Mouse (Mus musculus): ENCODE data around the gene Sbf1. TPM values are rescaled to one million over a fixed set of nuclear protein-coding genes. Genes with fewer than 3 reads are reported as not detected.

Sbf1 gene
- polyA plus RNA-seq, 1 experiment from 2014 or later, result 80.6 TPM

- H3K9me3 ChIP-seq, result no peaks in the 10 kb centered on the region
- peaks cover 32% of the 10 kb centered on the region for H3K4me1 ChIP-seq
- no peak overlapping the region for H3K27ac ChIP-seq (replicated peaks)
- no peaks in the 10 kb centered on the region for H3K27me3 ChIP-seq (replicated peaks; ENCODE audit: low read depth, poor library complexity, severe bottlenecking)
- peak overlapping the region; percentile 98 for H3K4me3 ChIP-seq
- no peak for DNase-seq (ENCODE audit: low spot score)
- WGBS, result 77% methylated on average over 4 of the region's 4 CpGs
- H3K36me3 ChIP-seq (replicated peaks), result no peaks in the 10 kb centered on the region
Observed at GRCm38 (mm10) chr15:89313359-89313758, 1.8 kb downstream of the Sbf1 start.

- WGBS, result 78% methylated on average over 6 of the region's 6 CpGs
- no peak for DNase-seq (ENCODE audit: low spot score)
- H3K36me3 ChIP-seq (replicated peaks), result peaks cover 30% of the 10 kb centered on the region
- H3K9me3 ChIP-seq, result no peaks in the 10 kb centered on the region
- H3K4me1 ChIP-seq, result peaks cover 32% of the 10 kb centered on the region
- no peak overlapping the region for H3K27ac ChIP-seq (replicated peaks)
- H3K27me3 ChIP-seq (replicated peaks; ENCODE audit: low read depth, poor library complexity, severe bottlenecking), result no peaks in the 10 kb centered on the region
- H3K4me3 ChIP-seq, result no peak overlapping the region
Observed at GRCm38 (mm10) chr15:89309962-89310498, 5.1 kb downstream of the Sbf1 start.

GRCm38 (mm10) chr15:89308406-89309139, 6.5 kb downstream of the Sbf1 start:
- 85% methylated on average over 7 of the region's 7 CpGs for WGBS

GRCm38 (mm10) chr15:89307461-89307860, 7.7 kb downstream of the Sbf1 start:
- H3K4me1 ChIP-seq, result peaks cover 11% of the 10 kb centered on the region
- no peak overlapping the region for H3K4me3 ChIP-seq
- H3K9me3 ChIP-seq, result no peaks in the 10 kb centered on the region
- no peak overlapping the region for H3K27ac ChIP-seq (replicated peaks)
- peaks cover 55% of the 10 kb centered on the region for H3K36me3 ChIP-seq (replicated peaks)
- DNase-seq (ENCODE audit: low spot score), result no peak
- H3K27me3 ChIP-seq (replicated peaks; ENCODE audit: low read depth, poor library complexity, severe bottlenecking), result no peaks in the 10 kb centered on the region
- WGBS, result 89% methylated on average over 13 of the region's 13 CpGs

More at GRCm38 (mm10) chr15:89308406-89309139, 6.5 kb downstream of the Sbf1 start:
- DNase-seq (ENCODE audit: low spot score), result no peak
- Histone ChIP-seq H3K27ac (replicated peaks) (no peak overlapping the region), H3K4me3 (no peak overlapping the region), H3K9me3 (no peaks in the 10 kb centered on the region), H3K4me1 (peaks cover 22% of the 10 kb centered on the region), H3K27me3 (replicated peaks; ENCODE audit: low read depth, poor library complexity, severe bottlenecking) (no peaks in the 10 kb centered on the region), H3K36me3 (replicated peaks) (peaks cover 44% of the 10 kb centered on the region)

GRCm38 (mm10) chr15:89305966-89306365, 9.1 kb downstream of the Sbf1 start:
- Histone ChIP-seq H3K9me3 (no peaks in the 10 kb centered on the region), H3K36me3 (replicated peaks) (peaks cover 70% of the 10 kb centered on the region), H3K27me3 (replicated peaks; ENCODE audit: low read depth, poor library complexity, severe bottlenecking) (no peaks in the 10 kb centered on the region), H3K27ac (replicated peaks) (no peak overlapping the region), H3K4me3 (no peak overlapping the region), H3K4me1 (peaks cover 8% of the 10 kb centered on the region; the same call in 1 of the 2 replicates)
- DNase-seq (ENCODE audit: low spot score), result no peak
- 90% methylated on average over 1 of the region's 1 CpGs for WGBS

GRCm38 (mm10) chr15:89300600-89300999, 14.5 kb downstream of the Sbf1 start:
- Histone ChIP-seq H3K27ac (replicated peaks) (no peak overlapping the region), H3K4me3 (no peak overlapping the region), H3K9me3 (no peaks in the 10 kb centered on the region), H3K4me1 (no peaks in the 10 kb centered on the region), H3K27me3 (replicated peaks; ENCODE audit: low read depth, poor library complexity, severe bottlenecking) (no peaks in the 10 kb centered on the region), H3K36me3 (replicated peaks) (peaks cover 96% of the 10 kb centered on the region)
- DNase-seq (ENCODE audit: low spot score), result no peak
- 96% methylated on average over 8 of the region's 8 CpGs for WGBS

- Histone ChIP-seq H3K27me3 (replicated peaks; ENCODE audit: low read depth, poor library complexity, severe bottlenecking) (no peaks in the 10 kb centered on the region), H3K36me3 (replicated peaks) (peaks cover 96% of the 10 kb centered on the region), H3K27ac (replicated peaks) (no peak overlapping the region), H3K4me3 (no peak overlapping the region), H3K4me1 (no peaks in the 10 kb centered on the region), H3K9me3 (no peaks in the 10 kb centered on the region)
- no peak for DNase-seq (ENCODE audit: low spot score)
- WGBS, result 91% methylated on average over 13 of the region's 13 CpGs
Observed at GRCm38 (mm10) chr15:89300180-89300579, 14.9 kb downstream of the Sbf1 start.

GRCm38 (mm10) chr15:89297695-89298094, 17.4 kb downstream of the Sbf1 start:
- Histone ChIP-seq H3K36me3 (replicated peaks) (peaks cover 96% of the 10 kb centered on the region), H3K4me1 (no peaks in the 10 kb centered on the region), H3K27ac (replicated peaks) (no peak overlapping the region), H3K9me3 (no peaks in the 10 kb centered on the region), H3K4me3 (no peak overlapping the region), H3K27me3 (replicated peaks; ENCODE audit: low read depth, poor library complexity, severe bottlenecking) (no peaks in the 10 kb centered on the region)
- no peak for DNase-seq (ENCODE audit: low spot score)
- 93% methylated on average over 2 of the region's 2 CpGs for WGBS

- Histone ChIP-seq H3K36me3 (replicated peaks) (peaks cover 96% of the 10 kb centered on the region), H3K9me3 (no peaks in the 10 kb centered on the region), H3K27ac (replicated peaks) (no peak overlapping the region), H3K4me3 (no peak overlapping the region), H3K27me3 (replicated peaks; ENCODE audit: low read depth, poor library complexity, severe bottlenecking) (no peaks in the 10 kb centered on the region), H3K4me1 (no peaks in the 10 kb centered on the region)
- WGBS, result 82% methylated on average over 1 of the region's 1 CpGs
- DNase-seq (ENCODE audit: low spot score), result no peak
Observed at GRCm38 (mm10) chr15:89296465-89296864, 18.6 kb downstream of the Sbf1 start.

- 85% methylated on average over 8 of the region's 8 CpGs for WGBS
- Histone ChIP-seq H3K27me3 (replicated peaks; ENCODE audit: low read depth, poor library complexity, severe bottlenecking) (no peaks in the 10 kb centered on the region), H3K36me3 (replicated peaks) (peaks cover 96% of the 10 kb centered on the region)
Observed at GRCm38 (mm10) chr15:89295580-89296165, 19.4 kb downstream of the Sbf1 start.

GRCm38 (mm10) chr15:89293778-89294177, 21.3 kb downstream of the Sbf1 start:
- Histone ChIP-seq H3K27ac (replicated peaks) (no peak overlapping the region), H3K4me1 (no peaks in the 10 kb centered on the region), H3K9me3 (no peaks in the 10 kb centered on the region), H3K27me3 (replicated peaks; ENCODE audit: low read depth, poor library complexity, severe bottlenecking) (no peaks in the 10 kb centered on the region), H3K36me3 (replicated peaks) (peaks cover 97% of the 10 kb centered on the region), H3K4me3 (no peak overlapping the region)
- WGBS, result 92% methylated on average over 10 of the region's 10 CpGs
- DNase-seq (ENCODE audit: low spot score), result no peak

More at GRCm38 (mm10) chr15:89295580-89296165, 19.4 kb downstream of the Sbf1 start:
- DNase-seq (ENCODE audit: low spot score), result no peak
- Histone ChIP-seq H3K4me1 (no peaks in the 10 kb centered on the region), H3K9me3 (no peaks in the 10 kb centered on the region), H3K27ac (replicated peaks) (no peak overlapping the region), H3K4me3 (no peak overlapping the region)

- no peak overlapping the region for H3K27ac ChIP-seq (replicated peaks)
- no peaks in the 10 kb centered on the region for H3K4me1 ChIP-seq
- H3K9me3 ChIP-seq, result no peaks in the 10 kb centered on the region
- H3K4me3 ChIP-seq, result no peak overlapping the region
- no peak for DNase-seq (ENCODE audit: low spot score)
- H3K36me3 ChIP-seq (replicated peaks), result peaks cover 100% of the 10 kb centered on the region
- 90% methylated on average over 2 of the region's 2 CpGs for WGBS
- H3K27me3 ChIP-seq (replicated peaks; ENCODE audit: low read depth, poor library complexity, severe bottlenecking), result no peaks in the 10 kb centered on the region
Observed at GRCm38 (mm10) chr15:89292795-89293194, 22.3 kb downstream of the Sbf1 start.

GRCm38 (mm10) chr15:89291521-89291920, 23.6 kb downstream of the Sbf1 start:
- H3K4me3 ChIP-seq, result no peak overlapping the region
- no peak overlapping the region for H3K27ac ChIP-seq (replicated peaks)
- H3K4me1 ChIP-seq, result no peaks in the 10 kb centered on the region
- no peaks in the 10 kb centered on the region for H3K27me3 ChIP-seq (replicated peaks; ENCODE audit: low read depth, poor library complexity, severe bottlenecking)
- H3K9me3 ChIP-seq, result no peaks in the 10 kb centered on the region
- DNase-seq (ENCODE audit: low spot score), result no peak
- H3K36me3 ChIP-seq (replicated peaks), result peaks cover 100% of the 10 kb centered on the region
- 88% methylated on average over 3 of the region's 3 CpGs for WGBS
